Mouse (Mus musculus) kidney, adult 2 months (tissue): ENCODE data around the gene Draxin.

Experiments used
- CTCF ChIP-seq: fragments of 200-500 bp; conservative IDR thresholded peaks from 2 replicates; pipeline ENCODE4 v1.5.1; 2011; ENCODE audit warnings: low read depth, mild to moderate bottlenecking, control low read depth, low read length, moderate library complexity, mixed read lengths; ENCODE audit not compliant: insufficient read depth, insufficient read length
- POLR2A ChIP-seq: fragments of 200-500 bp; IDR thresholded peaks from one replicate; pipeline ENCODE4 v1.6.1; 2011; ENCODE audit warnings: low read depth, low read length, control low read depth

DNA sequence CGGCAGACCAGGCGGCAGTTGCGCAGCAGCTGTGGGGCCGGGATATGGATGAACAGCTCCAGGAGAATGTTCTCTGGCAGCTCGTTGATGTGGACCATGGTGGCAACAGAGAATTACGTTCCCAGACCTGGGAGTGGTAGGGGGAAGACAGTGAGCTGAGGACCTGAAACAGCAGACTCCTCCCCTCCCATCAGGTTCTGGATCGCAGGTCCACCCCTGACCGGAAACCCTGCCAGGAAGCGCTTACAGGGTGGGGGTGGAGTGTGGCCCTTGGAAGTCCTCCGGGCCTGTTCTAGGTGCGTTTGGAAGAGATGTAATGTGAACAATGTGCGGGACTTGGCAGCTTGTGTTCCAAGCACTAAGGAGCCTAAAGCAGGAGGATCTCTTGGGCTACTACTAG, 19.0 kb upstream of the Draxin start:
- TF ChIP-seq POLR2A, result no peak
- TF ChIP-seq CTCF, result no peak
